Mouse (Mus musculus) MEL (cell line): Measurements from ENCODE around the gene Gnaz. TPM values are rescaled to one million over a fixed set of nuclear protein-coding genes. Genes with fewer than 3 reads are reported as not detected.

Source experiments
- DNase-seq: peaks from one replicate; pipeline ENCODE4 v3.0.0; 2011; ENCODE audit warnings: low read depth, low spot score
- H3K27ac ChIP-seq: 2 replicates; pipeline ENCODE4 v1.5.1; 2012; ENCODE audit warnings: low read depth, mild to moderate bottlenecking, control low read depth, low read length, moderate library complexity; ENCODE audit not compliant: control insufficient read depth
- H3K27me3 ChIP-seq, 2 experiments: fragments of 150-350 bp in 1 of 2; sonication (generic) in 1 of 2; 2 replicates each; pipeline ENCODE4 v1.6.1; 2012; ENCODE audit warnings: low read length in 2 of 2, mild to moderate bottlenecking in 2 of 2, improper control_type of control experiment in 1 of 2, moderate library complexity in 1 of 2; ENCODE audit not compliant: insufficient read depth in 2 of 2, control insufficient read depth in 1 of 2
- H3K36me3 ChIP-seq, 2 experiments: 2 replicates each; pipeline ENCODE4 v1.6.1; 2012 to 2014; ENCODE audit warnings: low read length in 2 of 2, improper control_type of control experiment in 1 of 2, inconsistent platforms in 1 of 2, mild to moderate bottlenecking in 1 of 2; ENCODE audit not compliant: insufficient read depth in 2 of 2, control insufficient read depth in 1 of 2
- H3K4me1 ChIP-seq, 2 experiments: fragments of 150-350 bp in 1 of 2; sonication (generic) in 1 of 2; 2 replicates each; pipeline ENCODE4 v1.6.1; 2012; ENCODE audit warnings: low read length in 2 of 2, improper control_type of control experiment in 1 of 2, mild to moderate bottlenecking in 1 of 2; ENCODE audit not compliant: insufficient read depth in 2 of 2, control insufficient read depth in 1 of 2
- H3K4me3 ChIP-seq, 2 experiments: fragments of 150-350 bp in 1 of 2; sonication (generic) in 1 of 2; 2 replicates each; pipeline ENCODE4 v1.5.1; 2012; ENCODE audit warnings: low read depth in 2 of 2, low read length in 2 of 2, mild to moderate bottlenecking in 2 of 2, moderate library complexity in 2 of 2, control low read depth in 1 of 2, improper control_type of control experiment in 1 of 2; ENCODE audit not compliant: control insufficient read depth in 1 of 2, insufficient read depth in 1 of 2
- H3K79me2 ChIP-seq: 2 replicates; pipeline ENCODE4 v1.6.1; 2012; ENCODE audit warnings: mild to moderate bottlenecking, low read length, moderate library complexity; ENCODE audit not compliant: control insufficient read depth, poor library complexity, insufficient read depth
- H3K9ac ChIP-seq: 2 replicates; pipeline ENCODE4 v1.6.1; 2012; ENCODE audit warnings: low read depth, mild to moderate bottlenecking, control low read depth, low read length, moderate library complexity; ENCODE audit not compliant: control insufficient read depth, poor library complexity, severe bottlenecking
- H3K9me3 ChIP-seq: fragments of 150-350 bp; sonication (generic); replicated peaks from 2 replicates; pipeline ENCODE4 v1.6.1; 2012; ENCODE audit warnings: mild to moderate bottlenecking, low read length, improper control_type of control experiment, moderate library complexity; ENCODE audit not compliant: insufficient read depth
- CHD1 ChIP-seq: IDR thresholded peaks from 2 replicates; pipeline ENCODE4 v1.6.1; 2012; ENCODE audit warnings: low read depth, mild to moderate bottlenecking, inconsistent platforms, low read length, improper control_type of control experiment
- CTCF ChIP-seq, 3 experiments: IDR thresholded peaks in 2 of 3; conservative IDR thresholded peaks in 1 of 3; 2 replicates each; pipeline ENCODE4 v1.5.1; 2011 to 2012; ENCODE audit warnings: low read length in 3 of 3, low read depth in 2 of 3, mild to moderate bottlenecking in 2 of 3, improper control_type of control experiment in 1 of 3, inconsistent platforms in 1 of 3, mixed read lengths in 1 of 3, moderate library complexity in 1 of 3; ENCODE audit not compliant: control insufficient read depth in 1 of 3, insufficient read depth in 1 of 3, poor library complexity in 1 of 3, severe bottlenecking in 1 of 3
- EP300 ChIP-seq, 2 experiments: IDR thresholded peaks; 2 replicates each; pipeline ENCODE4 v1.6.1; 2011; ENCODE audit warnings: improper control_type of control experiment in 2 of 2, low read length in 2 of 2, low read depth in 1 of 2, mild to moderate bottlenecking in 1 of 2
- ETS1 ChIP-seq: IDR thresholded peaks from 2 replicates; pipeline ENCODE4 v1.6.1; 2012; ENCODE audit warnings: low read depth, mild to moderate bottlenecking, inconsistent platforms, low read length, improper control_type of control experiment, moderate library complexity
- HCFC1 ChIP-seq: IDR thresholded peaks from 2 replicates; pipeline ENCODE4 v1.6.1; 2012; ENCODE audit warnings: low read depth, mild to moderate bottlenecking, inconsistent platforms, low read length, improper control_type of control experiment, moderate library complexity
- JUND ChIP-seq: IDR thresholded peaks from 2 replicates; pipeline ENCODE4 v1.6.1; 2011; ENCODE audit warnings: low read depth, mild to moderate bottlenecking, improper control_type of control experiment, low read length
- KAT2A ChIP-seq: conservative IDR thresholded peaks from 2 replicates; pipeline ENCODE4 v1.6.1; 2012; ENCODE audit warnings: low read depth, low read length, improper control_type of control experiment, inconsistent platforms
- MAZ ChIP-seq: IDR thresholded peaks from 2 replicates; pipeline ENCODE4 v1.6.1; 2012; ENCODE audit warnings: low read depth, mild to moderate bottlenecking, inconsistent platforms, low read length, improper control_type of control experiment
- MYB ChIP-seq: IDR thresholded peaks from 2 replicates; pipeline ENCODE4 v1.6.1; 2011; ENCODE audit warnings: mild to moderate bottlenecking, low read depth, low read length, improper control_type of control experiment
- NELFE ChIP-seq: IDR thresholded peaks from 2 replicates; pipeline ENCODE4 v1.6.1; 2011; ENCODE audit warnings: low read depth, low read length, improper control_type of control experiment
- RCOR1 ChIP-seq: IDR thresholded peaks from 2 replicates; pipeline ENCODE4 v1.6.1; 2012; ENCODE audit warnings: low read depth, mild to moderate bottlenecking, inconsistent platforms, low read length, improper control_type of control experiment
- SIN3A ChIP-seq: IDR thresholded peaks from 2 replicates; pipeline ENCODE4 v1.6.1; 2012; ENCODE audit warnings: low read length, improper control_type of control experiment, inconsistent platforms
- SMC3 ChIP-seq: IDR thresholded peaks from 2 replicates; pipeline ENCODE4 v1.6.1; 2011; ENCODE audit warnings: low read depth, low read length, improper control_type of control experiment
- UBTF ChIP-seq: IDR thresholded peaks from 2 replicates; pipeline ENCODE4 v1.6.1; 2012; ENCODE audit warnings: low read depth, mild to moderate bottlenecking, inconsistent platforms, low read length, improper control_type of control experiment, moderate library complexity, borderline replicate concordance; ENCODE audit not compliant: insufficient read depth
- ZC3H11A ChIP-seq: IDR thresholded peaks from 2 replicates; pipeline ENCODE4 v1.6.1; 2012; ENCODE audit warnings: low read depth, mild to moderate bottlenecking, inconsistent platforms, low read length, improper control_type of control experiment
- ZMIZ1 ChIP-seq: IDR thresholded peaks from 2 replicates; pipeline ENCODE4 v1.6.1; 2012; ENCODE audit warnings: low read depth, mild to moderate bottlenecking, inconsistent platforms, low read length, improper control_type of control experiment, moderate library complexity
- ZNF384 ChIP-seq: IDR thresholded peaks from 2 replicates; pipeline ENCODE4 v1.6.1; 2012; ENCODE audit warnings: low read depth, mild to moderate bottlenecking, inconsistent platforms, low read length, improper control_type of control experiment
- polyA plus RNA-seq, 2 experiments: library from polyadenylated mRNA; stranded (reverse) in 1 of 2; unstranded in 1 of 2; fragments of >175 nt in 1 of 2; fragments of >200 nt in 1 of 2; gene quantifications; 2 replicates each; pipeline versions ENCODE4 v1.2.1 to v1.2.4; 2012; ENCODE audit warnings: low replicate concordance in 2 of 2, low read depth in 1 of 2; ENCODE audit not compliant: insufficient read length in 2 of 2, insufficient read depth in 1 of 2, missing spikeins in 1 of 2
- total RNA-seq: library from RNA; depleted of rRNA; stranded (reverse); fragments of 300-350 nt; gene quantifications from 2 replicates; pipeline ENCODE4 v1.2.3, GENCODE M21; 2012

The Gnaz gene
- total and polyA plus RNA-seq, 3 experiments: not detected

GRCm38 (mm10) chr10:74920853-74921567 lies 46.0 kb upstream of the Gnaz start:
- Histone ChIP-seq H3K79me2 (no peaks in the 10 kb centered on the region), H3K9me3 (no peaks in the 10 kb centered on the region), H3K4me1 (no peaks in the 10 kb centered on the region), H3K27ac (no peak overlapping the region), H3K9ac (no peak overlapping the region), H3K36me3 (no peaks in the 10 kb centered on the region), H3K27me3 (no peaks in the 10 kb centered on the region), H3K4me3 (no peak overlapping the region)
- TF ChIP-seq MYB: no peak
- TF ChIP-seq EP300 (IDR thresholded peaks at IDR 0.05; ENCODE audit: low read depth in 1 of 2, low read length in 2 of 2): no peak
- peak in 2 of 3 experiments; percentile 3 to 32; a peak in 2 of 6 replicates for TF ChIP-seq CTCF (IDR thresholded peaks at IDR 0.05 in 2 of 3, conservative IDR thresholded peaks at IDR 0.05 in 1 of 3; ENCODE audit: control insufficient read depth in 1 of 3, insufficient read depth in 1 of 3, low read depth in 2 of 3, low read length in 3 of 3, poor library complexity in 1 of 3, severe bottlenecking in 1 of 3)
- DNase-seq: no peak

GRCm38 (mm10) chr10:74921614-74922013 lies 45.4 kb upstream of the Gnaz start:
- no peak for TF ChIP-seq CHD1
- no peak for TF ChIP-seq KAT2A
- TF ChIP-seq SIN3A: no peak
- no peak for TF ChIP-seq NELFE
- TF ChIP-seq HCFC1: no peak
- no peak for TF ChIP-seq CTCF (IDR thresholded peaks at IDR 0.05 in 2 of 3, conservative IDR thresholded peaks at IDR 0.05 in 1 of 3; ENCODE audit: control insufficient read depth in 1 of 3, insufficient read depth in 1 of 3, low read depth in 2 of 3, low read length in 3 of 3, poor library complexity in 1 of 3, severe bottlenecking in 1 of 3)
- TF ChIP-seq ZC3H11A: no peak
- TF ChIP-seq SMC3: no peak
- no peak for TF ChIP-seq ZNF384
- no peak for TF ChIP-seq JUND
- no peak for TF ChIP-seq MAZ
- no peak for TF ChIP-seq EP300 (IDR thresholded peaks at IDR 0.05; ENCODE audit: low read depth in 1 of 2, low read length in 2 of 2)
- no peak for TF ChIP-seq ETS1
- TF ChIP-seq ZMIZ1: no peak
- no peak for TF ChIP-seq RCOR1
- no peak for TF ChIP-seq UBTF
- H3K4me1 ChIP-seq: no peaks in the 10 kb centered on the region

More at GRCm38 (mm10) chr10:74921614-74922013, 45.4 kb upstream of the Gnaz start:
- no peak overlapping the region for H3K27ac ChIP-seq
- no peak overlapping the region for H3K9ac ChIP-seq
- DNase-seq: no peak
- no peak overlapping the region for H3K4me3 ChIP-seq
- H3K9me3 ChIP-seq: no peaks in the 10 kb centered on the region
- H3K27me3 ChIP-seq: no peaks in the 10 kb centered on the region
- no peaks in the 10 kb centered on the region for H3K79me2 ChIP-seq
- H3K36me3 ChIP-seq: no peaks in the 10 kb centered on the region
